14 mouse cellular contexts compared by ENCODE assay signal in genomic region chr7:101499701-101500100, GRCm38 (mm10).
"Had no signal": no experiment of that assay in that cellular context is flagged by ENCODE, and none has a peak within 500 bp of the region (broad histone marks: within the 10 kb centered on the region; RNA-seq: fewer than 3 reads in every experiment).

No protein-coding gene starts in this region.

- H3K27ac ChIP-seq: limb, embryonic 12.5 days; liver, embryonic 15.5 days; lung, embryonic 15.5 days; macrophage; neural tube, embryonic 13.5 days; stomach, postnatal 0 days had no signal

- DNase-seq: kidney, adult 8-10 months; kidney, postnatal 36 days; liver; lung, postnatal 14 days; retina, postnatal 1 day; right cerebral cortex, postnatal 4 days; spleen, adult 18-20 months had no signal

- H3K9me3 ChIP-seq: limb, embryonic 12.5 days; liver, embryonic 15.5 days; lung, embryonic 15.5 days; megakaryocyte, embryonic 14.5 days; neural tube, embryonic 13.5 days had no signal

- H3K4me3 ChIP-seq: limb, embryonic 12.5 days; liver, embryonic 15.5 days; lung, embryonic 15.5 days; megakaryocyte, embryonic 14.5 days; neural tube, embryonic 13.5 days had no signal

- H3K36me3 ChIP-seq: limb, embryonic 12.5 days; liver, embryonic 15.5 days; lung, embryonic 15.5 days; neural tube, embryonic 13.5 days had no signal
